Mouse (Mus musculus) lung, adult 2 months (tissue): ENCODE measurements around the gene Acot11. TPM values are rescaled to one million over a fixed set of nuclear protein-coding genes. Genes with fewer than 3 reads are reported as not detected.

Source experiments
- DNase-seq: peaks from one replicate; pipeline ENCODE4 v3.0.0; 2022
- H3K4me1 ChIP-seq: fragments of 200-500 bp; 2 replicates; pipeline ENCODE4 v1.6.1; 2011; ENCODE audit warnings: low read length; ENCODE audit not compliant: control insufficient read depth, insufficient read depth
- H3K4me3 ChIP-seq: fragments of 200-500 bp; replicated peaks from 2 replicates; pipeline ENCODE3; 2011; ENCODE audit warnings: low read depth, mild to moderate bottlenecking, control low read depth, low read length; ENCODE audit errors: extremely low read depth
- CTCF ChIP-seq: fragments of 200-500 bp; IDR thresholded peaks from 2 replicates; pipeline ENCODE4 v1.5.1; 2011; ENCODE audit warnings: mild to moderate bottlenecking, low read length, control low read depth; ENCODE audit not compliant: insufficient read depth
- POLR2A ChIP-seq: fragments of 200-500 bp; IDR thresholded peaks from 2 replicates; pipeline ENCODE4 v1.6.1; 2011; ENCODE audit warnings: low read depth, mild to moderate bottlenecking, control low read depth, low read length, borderline replicate concordance; ENCODE audit errors: extremely low read depth
- WGBS: fragments of 180-500 bp; shearing (Covaris S2); methylation state at CpG from one replicate; pipeline ENCODE4 v1.1.7; 2018; 5-methylcytosine and 5-hydroxymethylcytosine counted together
- polyA plus RNA-seq: library from polyadenylated mRNA; depleted of rRNA; stranded (reverse); fragments of >200 nt; gene quantifications from 2 replicates; pipeline ENCODE4 v1.2.3, GENCODE M21; 2012; rRNA removed

Gene Acot11
- polyA plus RNA-seq, 1 experiment: 18.6 TPM

DNA sequence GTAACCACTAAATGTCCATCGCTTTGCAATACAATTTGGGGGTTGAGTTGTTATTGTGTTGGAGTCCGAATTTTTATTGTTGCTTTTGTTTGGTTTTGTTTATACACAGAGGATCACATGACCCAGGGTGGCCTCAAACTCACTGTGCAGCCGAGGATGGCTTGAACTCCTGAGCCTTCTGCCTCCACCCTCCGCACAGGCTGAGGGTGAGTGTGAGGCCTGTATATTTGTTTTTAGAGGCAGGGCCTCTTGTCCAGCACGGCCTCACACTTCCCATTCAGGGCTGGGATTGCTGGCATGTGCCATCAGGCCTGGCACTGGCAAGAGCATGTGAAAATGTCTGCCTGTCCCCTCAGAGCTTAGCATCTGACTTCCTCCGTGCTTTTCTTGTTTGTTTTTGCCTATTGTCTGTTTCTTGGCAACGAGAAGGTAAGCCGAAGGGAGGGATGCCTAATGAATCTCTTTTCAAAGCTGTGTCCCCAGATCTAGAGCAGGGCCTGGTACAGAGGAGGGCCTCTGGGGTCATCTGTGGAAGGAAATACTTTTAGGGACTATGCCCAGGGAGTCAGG lies 99.6 kb downstream of the Acot11 start:
- Histone ChIP-seq H3K4me1 (no peaks in the 10 kb centered on the region), H3K4me3 (no peak overlapping the region)
- DNase-seq: no peak
- WGBS: 26% methylated on average over 8 of the region's 8 CpGs
- no peak for TF ChIP-seq CTCF
- no peak for TF ChIP-seq POLR2A

DNA sequence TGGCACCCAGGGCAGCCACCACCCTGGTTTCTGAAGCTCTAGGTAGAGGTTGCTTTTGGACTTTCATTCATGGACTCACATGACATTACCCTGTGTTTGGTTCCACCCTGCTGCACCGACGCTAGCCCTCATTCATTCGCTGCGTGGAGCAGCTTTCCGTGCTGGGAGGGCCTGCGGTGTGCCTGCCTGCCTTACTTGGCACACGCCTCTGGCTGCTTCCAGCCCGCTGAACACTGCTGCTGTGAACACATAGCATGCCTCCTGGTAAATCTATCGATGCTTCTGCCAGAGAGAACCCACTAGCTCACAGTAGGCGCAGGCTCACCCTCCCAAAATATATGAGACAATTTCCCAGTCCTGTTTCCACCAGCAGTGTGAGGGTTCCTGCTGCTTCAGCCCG lies 100.4 kb downstream of the Acot11 start:
- DNase-seq: no peak
- H3K4me1 ChIP-seq: no peaks in the 10 kb centered on the region
- H3K4me3 ChIP-seq: no peak overlapping the region
- WGBS: 76% methylated on average over 11 of the region's 11 CpGs
- TF ChIP-seq CTCF (no peak), POLR2A (no peak)

DNA sequence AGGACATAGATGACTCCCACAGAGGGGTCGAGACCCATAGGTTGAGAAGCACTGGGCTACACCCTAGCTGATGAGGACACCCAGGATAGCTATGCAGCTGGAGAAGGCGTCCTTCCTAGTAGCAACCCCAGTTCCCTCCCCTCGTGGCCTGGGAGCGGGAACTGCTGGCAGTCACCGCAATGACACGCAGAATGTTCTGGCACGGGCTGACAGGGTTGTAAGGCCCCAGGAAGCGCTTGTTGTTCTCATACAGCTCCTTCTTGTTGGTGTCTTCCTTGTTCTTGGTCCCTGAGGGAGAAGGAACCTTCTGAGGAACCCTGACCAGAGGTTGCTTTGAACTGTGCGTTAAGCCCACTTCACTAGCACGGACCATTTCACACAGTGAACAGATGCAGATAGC lies 100.8 kb downstream of the Acot11 start:
- Histone ChIP-seq H3K4me1 (no peaks in the 10 kb centered on the region), H3K4me3 (no peak overlapping the region)
- DNase-seq: no peak
- 74% methylated on average over 10 of the region's 10 CpGs for WGBS
- TF ChIP-seq POLR2A: no peak
- TF ChIP-seq CTCF: no peak

DNA sequence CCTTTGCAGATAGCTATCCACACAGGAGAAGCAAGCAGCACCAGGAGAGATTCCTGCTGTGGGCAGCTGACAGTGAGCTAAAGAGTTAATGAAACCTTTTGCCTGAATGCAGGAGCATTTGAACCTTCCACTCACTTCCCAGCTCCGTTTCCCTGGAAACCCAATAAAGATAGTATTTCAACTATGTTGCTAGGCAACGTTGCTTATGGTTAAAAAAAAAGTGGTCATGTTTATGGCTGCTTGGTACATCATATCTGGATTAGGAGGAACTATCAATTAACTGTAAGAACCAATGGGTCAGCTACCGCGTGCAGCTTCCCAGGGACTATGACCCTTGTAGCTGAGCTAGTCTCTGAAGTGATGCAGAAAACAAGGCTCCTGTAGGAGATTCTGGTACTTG lies 104.0 kb downstream of the Acot11 start:
- WGBS: 39% methylated on average over 4 of the region's 4 CpGs
- no peak for DNase-seq
- no peaks in the 10 kb centered on the region for H3K4me1 ChIP-seq
- no peak for TF ChIP-seq CTCF
- TF ChIP-seq POLR2A: no peak
- H3K4me3 ChIP-seq: no peak overlapping the region

DNA sequence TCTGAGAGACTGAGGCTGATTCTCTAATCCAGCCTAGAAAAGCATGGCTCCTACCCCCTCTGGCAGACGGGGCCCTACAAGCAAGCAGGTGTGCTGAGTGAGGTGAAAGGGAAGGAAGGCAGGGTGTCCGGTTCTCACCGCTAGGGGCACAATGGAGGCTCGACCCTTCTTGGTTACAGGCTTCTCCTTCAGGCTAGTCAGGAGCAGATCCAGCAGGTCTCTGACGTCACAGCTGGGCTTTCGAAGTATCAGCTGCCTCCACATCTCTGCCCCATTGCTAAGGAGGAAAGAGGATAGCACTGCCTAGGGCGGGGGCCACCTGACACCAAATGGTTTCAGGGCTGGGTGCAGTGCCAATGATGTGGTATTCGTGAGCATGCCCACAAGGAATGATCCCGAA lies 104.8 kb downstream of the Acot11 start:
- no peak overlapping the region for H3K4me3 ChIP-seq
- 16% methylated on average over 9 of the region's 9 CpGs for WGBS
- peak; percentile 67 for TF ChIP-seq CTCF
- TF ChIP-seq POLR2A: no peak
- DNase-seq: no peak
- no peaks in the 10 kb centered on the region for H3K4me1 ChIP-seq

Other genes with a start within 250 kb of the Acot11 start
- gene Dhcr24, start 244.0 kb downstream of the Acot11 start, polyA plus RNA-seq: 81.7 and 94.0 TPM in 2 replicates
- 0.11 TPM in 1 of 2 replicates, not detected in the other for gene Lexm, start 187.8 kb downstream of the Acot11 start, polyA plus RNA-seq
- gene Ttc22, start 182.6 kb downstream of the Acot11 start, polyA plus RNA-seq: 1.8 and 8.2 TPM in 2 replicates
- 3.5 and 7.8 TPM in 2 replicates for gene Pars2, start 153.9 kb downstream of the Acot11 start, polyA plus RNA-seq
- 27.4 and 37.1 TPM in 2 replicates for gene Ttc4, start 126.1 kb downstream of the Acot11 start, polyA plus RNA-seq
- 0.41 and 1.5 TPM in 2 replicates for gene Mroh7, start 74.1 kb downstream of the Acot11 start, polyA plus RNA-seq
- gene Fam151a, start 71.1 kb downstream of the Acot11 start, polyA plus RNA-seq: 0.77 and 1.4 TPM in 2 replicates
- gene Ssbp3, start 105.7 kb upstream of the Acot11 start, polyA plus RNA-seq: 41.0 and 43.2 TPM in 2 replicates